Mouse (Mus musculus) embryo, embryonic 11 days (tissue): ENCODE measurements around the gene Pnpt1.
A peak's percentile ranks its signal among the peaks of the same experiment; 100 is the strongest.

Source experiments
- DNase-seq: peaks from one replicate; pipeline ENCODE4 v3.0.0-alpha.2; 2015

Pnpt1 gene

GRCm38 (mm10) chr11:29130385-29131355 lies at the start of gene Pnpt1:
TSS of gene Pnpt1 (plus strand) at chr11:29130744.
- peak; percentile 95 for DNase-seq

DNA sequence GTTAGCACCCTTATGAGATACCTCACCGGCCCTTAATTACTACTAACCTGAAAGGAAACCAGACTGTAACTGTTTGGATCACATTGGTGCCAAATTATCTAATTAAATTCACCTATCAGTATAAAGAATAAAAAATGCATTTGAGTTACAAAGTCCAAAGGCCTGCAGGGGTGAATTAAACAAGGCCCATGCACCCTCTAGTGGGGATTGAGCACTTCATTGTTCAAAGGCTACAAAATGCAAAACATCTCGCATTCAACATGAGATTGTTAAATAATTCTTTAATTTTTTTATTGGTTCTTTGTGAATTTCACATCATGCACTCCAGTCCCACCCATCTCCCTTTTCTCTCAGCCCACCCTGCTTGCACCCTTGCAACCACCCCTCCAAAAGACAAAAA lies 38.1 kb upstream of the Pnpt1 start:
- DNase-seq: no peak

- no peak for DNase-seq
These were observed 31.6 kb upstream of the Pnpt1 start for GRCm38 (mm10) chr11:29098926-29099325.

DNA sequence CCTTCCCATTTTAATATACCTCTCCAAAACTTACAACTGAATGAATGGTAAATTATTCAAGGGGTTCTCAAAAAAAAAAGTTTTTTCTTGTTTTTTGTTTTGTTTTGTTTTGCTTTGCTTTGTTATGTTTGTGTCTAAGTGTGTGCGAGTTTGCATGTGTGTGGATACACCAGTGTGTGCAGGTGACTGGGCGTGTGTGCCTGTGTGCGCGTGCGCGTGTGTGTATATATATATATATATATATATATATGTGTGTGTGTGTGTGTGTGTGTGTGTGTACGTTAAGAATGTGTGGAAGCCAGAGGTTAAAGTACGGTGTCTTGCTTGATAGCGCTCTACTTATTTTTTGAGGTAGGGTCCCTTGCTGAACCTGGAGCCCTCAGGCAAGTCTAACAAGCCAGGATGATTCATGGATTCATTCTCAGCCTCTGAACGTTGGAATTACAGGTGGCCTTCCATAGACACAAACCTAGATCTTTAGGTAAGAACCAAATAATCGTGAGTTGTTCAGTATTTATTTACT lies 621 bp upstream of the Pnpt1 start:
- no peak for DNase-seq

- DNase-seq: no peak
These were observed 10.1 kb downstream of the Pnpt1 start for GRCm38 (mm10) chr11:29140671-29141070.

DNA sequence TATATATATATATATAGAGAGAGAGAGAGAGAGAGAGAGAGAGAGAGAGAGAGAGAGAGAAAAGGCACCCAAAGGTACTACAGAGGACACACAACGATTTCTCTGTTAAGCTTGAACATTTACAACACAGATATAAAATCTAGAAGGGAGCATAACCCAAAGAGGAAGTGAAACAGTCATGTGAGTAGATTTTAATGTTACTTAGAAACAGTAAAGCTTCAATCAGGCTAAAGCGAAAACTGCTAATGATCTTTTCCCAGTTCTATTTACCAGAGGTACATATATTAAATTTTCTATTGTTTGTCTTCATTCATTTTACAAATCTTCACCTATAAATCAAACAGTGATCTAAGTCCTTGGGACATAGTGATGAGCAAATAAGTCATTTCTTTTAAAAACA lies 18.4 kb downstream of the Pnpt1 start:
- DNase-seq: no peak

- no peak for DNase-seq
These were observed 33.0 kb downstream of the Pnpt1 start for GRCm38 (mm10) chr11:29163569-29163968.

GRCm38 (mm10) chr11:29171959-29172391 lies 41.4 kb downstream of the Pnpt1 start:
- DNase-seq: peak; percentile 48

DNA sequence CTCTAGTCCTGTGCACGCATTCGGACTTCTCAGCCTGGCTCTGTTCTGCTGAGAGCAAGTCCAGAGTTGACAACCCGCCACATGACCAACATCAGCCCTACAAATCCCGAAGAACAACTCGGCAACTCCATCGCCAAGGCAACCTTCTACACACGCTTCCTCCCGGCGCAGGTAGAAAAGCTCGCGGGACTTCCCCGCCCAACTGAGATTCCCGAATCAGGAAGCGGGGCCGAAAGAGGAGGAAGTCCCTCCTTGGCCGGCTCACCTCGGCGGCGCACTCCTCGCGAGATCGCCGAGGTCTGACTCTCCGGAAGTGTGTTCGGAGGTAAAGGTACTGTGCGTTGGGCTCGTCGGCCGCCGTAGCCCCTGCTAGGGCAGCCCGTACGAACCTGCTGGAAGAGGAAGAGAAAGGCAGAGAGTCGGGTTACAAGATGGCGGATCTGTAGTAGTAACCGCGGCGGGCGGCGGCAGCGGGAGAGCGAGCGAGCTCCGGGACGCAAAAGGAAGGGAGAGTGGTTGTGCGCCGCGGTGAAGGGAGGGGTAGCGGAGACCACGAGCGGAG lies 42.1 kb downstream of the Pnpt1 start, which contains the start of gene Ppp4r3b:
Ppp4r3b (plus strand) TSS at position 328 of the 562 bp plus-strand sequence.
- peak; percentile 99 for DNase-seq

GRCm38 (mm10) chr11:29173125-29173631 lies 42.6 kb downstream of the Pnpt1 start:
- peak; percentile 83 for DNase-seq

DNA sequence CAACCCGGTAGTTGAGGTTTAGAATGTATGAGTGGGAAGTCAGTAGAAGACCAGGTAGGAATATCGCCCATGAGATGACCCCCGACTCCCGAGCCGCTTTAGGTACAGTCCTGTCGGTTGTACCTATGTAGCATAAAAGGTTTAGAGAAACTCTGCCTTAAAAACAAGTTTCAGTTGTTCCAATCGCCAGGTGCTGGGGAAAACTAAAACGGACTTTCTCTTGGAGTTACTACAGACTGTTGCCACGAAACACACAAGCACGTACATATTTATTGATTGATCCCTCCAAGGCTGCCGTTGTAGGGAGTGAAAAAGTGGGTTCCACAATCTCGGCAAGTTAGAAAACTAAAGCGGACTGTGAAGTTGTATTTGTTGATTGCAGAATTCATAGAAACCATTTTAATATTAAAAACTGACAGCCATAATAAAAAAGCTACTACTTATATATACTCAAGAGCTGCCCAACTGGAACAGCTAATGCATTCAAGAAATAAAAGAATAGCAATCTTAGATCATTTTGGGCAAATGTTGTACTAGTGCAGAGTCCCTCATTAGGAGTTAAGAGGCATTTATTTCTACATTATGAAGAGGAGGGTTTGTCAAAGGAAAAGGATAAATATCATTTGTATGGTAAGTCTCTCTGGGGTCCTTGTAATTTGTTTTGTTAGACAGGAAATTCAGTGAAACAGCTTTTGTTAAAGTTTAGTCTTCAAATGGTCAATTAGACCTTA lies 43.3 kb downstream of the Pnpt1 start:
- no peak for DNase-seq

DNA sequence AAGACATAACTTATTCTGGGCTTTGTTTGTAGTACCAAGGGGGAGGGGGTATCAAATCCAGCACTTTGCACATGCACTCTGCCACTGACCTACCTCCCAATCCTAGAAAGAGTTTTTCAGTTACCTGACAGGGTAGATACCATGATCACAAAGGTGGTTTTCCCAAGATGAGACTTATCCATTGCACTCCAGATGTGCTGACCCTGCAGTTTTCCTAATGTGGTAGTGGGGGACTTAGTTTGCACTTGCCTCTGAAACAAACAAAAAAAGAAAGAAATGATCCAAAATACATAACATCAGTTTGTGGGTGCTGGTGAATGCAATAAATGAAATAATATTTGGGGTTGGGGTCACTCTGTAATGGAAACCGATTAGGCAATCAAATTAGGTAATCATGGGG lies 48.8 kb downstream of the Pnpt1 start:
- DNase-seq: no peak

DNA sequence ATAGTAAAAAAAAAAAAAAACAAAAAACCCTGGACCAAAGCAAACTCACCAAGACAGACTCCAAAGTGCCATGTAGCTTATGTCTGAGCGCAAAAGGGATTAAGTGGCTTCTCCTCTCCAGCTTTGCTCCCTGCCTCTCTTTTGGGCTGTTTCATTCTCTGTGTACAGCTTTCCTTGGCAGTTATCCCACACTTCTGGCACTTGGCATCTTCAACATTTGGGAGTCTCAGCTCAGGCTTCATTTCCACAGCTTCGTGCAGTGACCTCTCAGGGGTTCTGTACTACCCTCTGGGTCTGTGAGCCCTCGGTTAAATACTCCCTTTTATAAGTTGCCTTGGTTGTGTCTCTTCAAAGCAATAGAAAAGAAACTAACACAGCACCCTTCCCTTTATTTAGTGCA lies 50.1 kb downstream of the Pnpt1 start:
- no peak for DNase-seq

- DNase-seq: no peak
These were observed 51.2 kb downstream of the Pnpt1 start for GRCm38 (mm10) chr11:29181751-29182150.

DNA sequence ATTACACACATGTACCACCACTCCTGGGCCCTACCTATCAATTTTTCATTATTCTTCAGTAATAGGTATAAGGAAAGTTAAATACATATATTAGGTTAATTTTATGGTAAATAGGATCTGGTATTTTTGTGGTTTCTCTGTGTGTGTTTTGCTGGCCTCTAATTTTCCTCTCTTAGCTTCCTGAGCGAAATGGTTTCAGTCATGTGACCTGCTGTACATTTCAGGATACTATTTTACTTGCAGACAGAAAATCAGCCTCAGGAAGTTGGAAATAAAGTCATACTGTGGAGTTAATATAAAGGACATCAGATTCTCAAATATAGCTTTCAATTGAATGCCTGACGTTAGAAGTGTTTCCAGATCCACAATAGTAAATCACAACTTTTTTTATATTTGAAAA lies 58.4 kb downstream of the Pnpt1 start:
- DNase-seq: no peak

- DNase-seq: peak; percentile 4
These were observed 73.1 kb downstream of the Pnpt1 start for GRCm38 (mm10) chr11:29203653-29204052.

- DNase-seq: no peak
These were observed 79.2 kb downstream of the Pnpt1 start for GRCm38 (mm10) chr11:29209774-29210173.
